Mouse (Mus musculus): ENCODE results near the gene Cog2. TPM values are rescaled to one million over a fixed set of nuclear protein-coding genes. Genes with fewer than 3 reads are reported as not detected.

The Cog2 gene
- 26.0 and 28.9 TPM in 2 replicates for polyA plus RNA-seq (2012; rRNA removed)

- peak; percentile 77 to 93 for DNase-seq (ENCODE audit: extremely low spot score in 1 of 2, low spot score in 1 of 2)
Observed at GRCm38 (mm10) chr8:124520249-124521080, at the start of gene Cog2. Gene Cog2, plus strand, starts transcription at chr8:124520767.

- no peak for DNase-seq (ENCODE audit: extremely low spot score in 1 of 2, low spot score in 1 of 2)
Observed at GRCm38 (mm10) chr8:124475690-124476089, 44.9 kb upstream of the Cog2 start.

- DNase-seq (ENCODE audit: extremely low spot score in 1 of 2, low spot score in 1 of 2), result peak; percentile 83 to 87
Observed at GRCm38 (mm10) chr8:124476701-124477100, 43.9 kb upstream of the Cog2 start.

- peak in 1 of 2 experiments; percentile 20 for DNase-seq (ENCODE audit: extremely low spot score in 1 of 2, low spot score in 1 of 2)
Observed at GRCm38 (mm10) chr8:124479251-124479650, 41.3 kb upstream of the Cog2 start.

- no peak for DNase-seq (ENCODE audit: extremely low spot score in 1 of 2, low spot score in 1 of 2)
Observed at GRCm38 (mm10) chr8:124480321-124480720, 40.2 kb upstream of the Cog2 start.

GRCm38 (mm10) chr8:124482790-124483189 is 37.8 kb upstream of the Cog2 start:
- peak in 1 of 2 experiments; percentile 57 for DNase-seq (ENCODE audit: extremely low spot score in 1 of 2, low spot score in 1 of 2)

GRCm38 (mm10) chr8:124483356-124484115 is 37.0 kb upstream of the Cog2 start:
- no peak for DNase-seq (ENCODE audit: extremely low spot score in 1 of 2, low spot score in 1 of 2)

GRCm38 (mm10) chr8:124489311-124489710 is 31.3 kb upstream of the Cog2 start:
- DNase-seq (ENCODE audit: extremely low spot score in 1 of 2, low spot score in 1 of 2), result no peak

- DNase-seq (ENCODE audit: extremely low spot score in 1 of 2, low spot score in 1 of 2), result no peak
Observed at GRCm38 (mm10) chr8:124489786-124490185, 30.8 kb upstream of the Cog2 start.

GRCm38 (mm10) chr8:124494397-124494796 is 26.2 kb upstream of the Cog2 start:
- DNase-seq (ENCODE audit: extremely low spot score in 1 of 2, low spot score in 1 of 2), result no peak

- DNase-seq (ENCODE audit: extremely low spot score in 1 of 2, low spot score in 1 of 2), result no peak
Observed at GRCm38 (mm10) chr8:124494955-124495354, 25.6 kb upstream of the Cog2 start.

GRCm38 (mm10) chr8:124495676-124496075 is 24.9 kb upstream of the Cog2 start:
- DNase-seq (ENCODE audit: extremely low spot score in 1 of 2, low spot score in 1 of 2), result no peak

GRCm38 (mm10) chr8:124496266-124496665 is 24.3 kb upstream of the Cog2 start:
- DNase-seq (ENCODE audit: extremely low spot score in 1 of 2, low spot score in 1 of 2), result no peak

GRCm38 (mm10) chr8:124496871-124497270 is 23.7 kb upstream of the Cog2 start:
- DNase-seq (ENCODE audit: extremely low spot score in 1 of 2, low spot score in 1 of 2), result no peak

GRCm38 (mm10) chr8:124498398-124498797 is 22.2 kb upstream of the Cog2 start:
- DNase-seq (ENCODE audit: extremely low spot score in 1 of 2, low spot score in 1 of 2), result no peak

- DNase-seq (ENCODE audit: extremely low spot score in 1 of 2, low spot score in 1 of 2), result no peak
Observed at GRCm38 (mm10) chr8:124499236-124499937, 21.2 kb upstream of the Cog2 start.

GRCm38 (mm10) chr8:124499938-124500239 is 20.7 kb upstream of the Cog2 start:
- no peak for DNase-seq (ENCODE audit: extremely low spot score in 1 of 2, low spot score in 1 of 2)

GRCm38 (mm10) chr8:124505626-124506025 is 14.9 kb upstream of the Cog2 start:
- no peak for DNase-seq (ENCODE audit: extremely low spot score in 1 of 2, low spot score in 1 of 2)

- peak; percentile 70 to 80 for DNase-seq (ENCODE audit: extremely low spot score in 1 of 2, low spot score in 1 of 2)
Observed at GRCm38 (mm10) chr8:124507572-124508320, 12.8 kb upstream of the Cog2 start.

GRCm38 (mm10) chr8:124508321-124508695 is 12.3 kb upstream of the Cog2 start:
- no peak for DNase-seq (ENCODE audit: extremely low spot score in 1 of 2, low spot score in 1 of 2)

GRCm38 (mm10) chr8:124509156-124509555 is 11.4 kb upstream of the Cog2 start:
- DNase-seq (ENCODE audit: extremely low spot score in 1 of 2, low spot score in 1 of 2), result no peak

Data from frontal cortex, adult 2 months (tissue).